Mouse (Mus musculus) embryonic facial prominence, embryonic 11.5 days (tissue): ENCODE data around the gene Krt78. TPM values are rescaled to one million over a fixed set of nuclear protein-coding genes. Genes with fewer than 3 reads are reported as not detected.
A peak's percentile ranks its signal among the peaks of the same experiment; 100 is the strongest.

ENCODE experiments used
- ATAC-seq: fragments of 200-750 bp; cut with Nextera tagmentation; replicated peaks from 2 replicates; pipeline ENCODE4 v1.8.0; 2017; ENCODE audit warnings: low read depth; ENCODE audit not compliant: insufficient number of reproducible peaks, low FRiP score, low TSS enrichment
- DNase-seq: peaks from one replicate; pipeline ENCODE4 v3.0.0-alpha.2; 2015; ENCODE audit warnings: low spot score
- H3K27ac ChIP-seq: fragments of 300-500 bp; sonication (generic); replicated peaks from 2 replicates; pipeline ENCODE4 v1.5.1; 2014; ENCODE audit warnings: mild to moderate bottlenecking, low read depth, low read length, control low read depth
- H3K27me3 ChIP-seq: fragments of 300-500 bp; sonication (generic); 2 replicates; pipeline ENCODE4 v1.6.1; 2014; ENCODE audit warnings: mild to moderate bottlenecking, low read length, moderate library complexity, mixed read lengths; ENCODE audit not compliant: control insufficient read depth, insufficient read depth
- H3K36me3 ChIP-seq: fragments of 300-500 bp; sonication (generic); replicated peaks from 2 replicates; pipeline ENCODE4 v1.6.1; 2014; ENCODE audit warnings: low read depth, mild to moderate bottlenecking, low read length, moderate library complexity, mixed read lengths; ENCODE audit not compliant: control insufficient read depth, insufficient read depth
- H3K4me1 ChIP-seq: fragments of 300-500 bp; sonication (generic); 2 replicates; pipeline ENCODE4 v1.6.1; 2014; ENCODE audit warnings: low read length, mixed read lengths; ENCODE audit not compliant: control insufficient read depth, insufficient read depth
- H3K4me2 ChIP-seq: fragments of 300-500 bp; sonication (generic); 2 replicates; pipeline ENCODE4 v1.6.1; 2014; ENCODE audit warnings: low read depth, mild to moderate bottlenecking, control low read depth, low read length, moderate library complexity
- H3K4me3 ChIP-seq: fragments of 300-500 bp; sonication (generic); 2 replicates; pipeline ENCODE4 v1.5.1; 2014; ENCODE audit warnings: low read depth, low read length, control low read depth
- H3K9ac ChIP-seq: fragments of 300-500 bp; sonication (generic); replicated peaks from 2 replicates; pipeline ENCODE4 v1.6.1; 2014; ENCODE audit warnings: mild to moderate bottlenecking, control low read depth, low read length
- H3K9me3 ChIP-seq: fragments of 300-500 bp; sonication (generic); replicated peaks from 2 replicates; pipeline ENCODE4 v1.6.1; 2016; ENCODE audit warnings: mild to moderate bottlenecking, low read length, inconsistent platforms, mixed read lengths; ENCODE audit not compliant: control insufficient read depth
- WGBS: fragments of 180-500 bp; shearing (Covaris S2); extraction: QIAGEN DNeasy Blood & Tissue Kit; methylation state at CpG from one replicate; pipeline ENCODE4 v1.1.7; 2014; 5-methylcytosine and 5-hydroxymethylcytosine counted together
- polyA plus RNA-seq: library from polyadenylated mRNA; unstranded; fragments of >200 nt; fragmentation: Nextera tagmentation; extraction: Ambion mirVana; gene quantifications from 2 replicates; pipeline ENCODE4 v1.2.1, GENCODE M21; 2014

The Krt78 gene
- polyA plus RNA-seq, 1 experiment from 2014 or later: 0.10 TPM

DNA sequence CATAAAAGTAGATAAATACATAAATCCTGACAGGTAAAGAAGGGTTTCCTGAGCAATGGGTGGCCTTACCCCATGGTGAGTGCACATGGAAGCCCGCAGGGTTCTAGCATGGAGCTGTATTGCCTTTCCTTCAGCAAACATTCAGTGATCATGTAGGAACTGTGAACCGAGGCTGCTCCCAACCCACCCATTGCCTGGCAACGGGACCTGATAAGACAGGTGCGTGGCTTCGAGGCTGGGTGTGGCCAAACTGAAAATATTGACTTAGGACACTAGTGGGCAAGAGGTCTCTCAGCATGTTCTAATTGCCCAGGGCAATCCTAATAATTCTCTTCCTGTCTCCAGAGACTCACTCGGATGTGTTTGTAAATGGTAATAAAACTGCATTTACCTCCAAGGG lies 40.3 kb upstream of the Krt78 start:
- Histone ChIP-seq H3K36me3 (no peaks in the 10 kb centered on the region), H3K9ac (no peak overlapping the region), H3K27me3 (no peaks in the 10 kb centered on the region), H3K27ac (no peak overlapping the region), H3K4me1 (no peaks in the 10 kb centered on the region), H3K9me3 (no peaks in the 10 kb centered on the region), H3K4me2 (no peak overlapping the region), H3K4me3 (no peak overlapping the region)
- DNase-seq: no peak
- WGBS: 88% methylated on average over 6 of the region's 6 CpGs
- no peak for ATAC-seq

DNA sequence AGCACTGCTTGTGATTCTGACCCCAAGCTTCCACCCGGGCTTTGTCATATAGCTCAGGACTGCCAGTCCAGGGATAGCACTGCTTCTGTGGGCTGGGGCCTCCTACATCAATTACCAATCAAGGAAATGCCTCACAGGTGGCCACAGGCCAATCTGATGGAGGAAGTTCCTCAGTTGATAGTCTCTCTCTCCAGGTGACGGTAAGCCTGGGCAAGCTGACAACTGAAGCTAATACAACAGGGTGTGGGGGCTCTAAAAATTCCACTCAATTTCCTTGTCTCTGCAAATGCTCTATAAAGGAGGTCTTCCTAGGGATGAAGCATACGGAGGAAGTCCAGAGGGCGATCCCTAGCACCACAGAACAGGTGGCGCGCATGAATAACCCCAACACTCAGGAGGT lies 36.9 kb upstream of the Krt78 start:
- Histone ChIP-seq H3K4me3 (no peak overlapping the region), H3K4me2 (no peak overlapping the region), H3K4me1 (no peaks in the 10 kb centered on the region), H3K9me3 (no peaks in the 10 kb centered on the region), H3K9ac (no peak overlapping the region), H3K36me3 (no peaks in the 10 kb centered on the region), H3K27ac (no peak overlapping the region), H3K27me3 (no peaks in the 10 kb centered on the region)
- no peak for ATAC-seq
- WGBS: 90% methylated on average over 6 of the region's 6 CpGs
- no peak for DNase-seq

DNA sequence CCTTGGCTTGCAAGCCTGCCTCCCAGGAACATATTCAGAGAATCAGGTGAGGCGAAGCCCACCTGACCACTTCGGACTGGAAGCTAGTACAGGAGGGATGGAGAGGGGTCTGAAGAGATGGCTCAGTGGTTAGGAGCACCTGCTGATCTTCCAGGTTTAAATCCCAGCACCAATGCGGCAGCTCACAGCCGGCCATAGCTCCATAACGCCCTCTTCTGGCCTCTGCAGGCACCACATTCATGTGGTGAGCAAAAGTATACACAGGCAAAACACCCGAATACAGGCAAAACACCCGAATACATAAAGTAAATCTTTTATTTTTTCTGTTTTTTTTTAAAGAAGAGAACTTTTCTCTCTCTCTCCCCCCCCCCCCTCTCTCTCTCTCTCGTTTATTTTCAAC lies 34.6 kb upstream of the Krt78 start:
- H3K36me3 ChIP-seq: no peaks in the 10 kb centered on the region
- no peak overlapping the region for H3K4me3 ChIP-seq
- H3K4me1 ChIP-seq: no peaks in the 10 kb centered on the region
- H3K9ac ChIP-seq: no peak overlapping the region
- ATAC-seq (no peak), DNase-seq (no peak)
- no peak overlapping the region for H3K27ac ChIP-seq
- no peak overlapping the region for H3K4me2 ChIP-seq
- 63% methylated on average over 8 of the region's 8 CpGs for WGBS
- no peaks in the 10 kb centered on the region for H3K9me3 ChIP-seq
- H3K27me3 ChIP-seq: no peaks in the 10 kb centered on the region

DNA sequence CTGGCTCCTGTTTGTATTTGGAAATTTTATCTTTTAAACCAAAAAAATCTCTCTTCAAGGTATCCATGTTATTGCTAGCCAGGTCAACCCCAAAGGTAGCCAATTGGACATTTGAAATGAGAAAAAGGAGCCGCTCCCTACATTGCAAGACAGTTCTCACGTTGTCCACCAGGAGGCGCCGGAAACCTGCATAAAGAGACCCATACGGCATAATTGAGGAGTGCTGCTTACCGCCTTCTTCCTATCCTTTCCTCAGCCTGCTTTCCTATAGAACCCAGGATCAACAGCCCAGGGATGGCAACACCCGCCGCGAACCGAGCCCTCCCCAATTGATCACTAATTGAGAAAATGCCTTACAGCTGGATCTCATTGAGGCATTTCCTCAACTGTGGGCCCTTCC lies 34.0 kb upstream of the Krt78 start:
- H3K27me3 ChIP-seq: no peaks in the 10 kb centered on the region
- WGBS: under 1% methylated on average over 10 of the region's 10 CpGs
- no peak overlapping the region for H3K4me2 ChIP-seq
- H3K27ac ChIP-seq: no peak overlapping the region
- DNase-seq (peak; percentile 90), ATAC-seq (0 out of 2 replicates have a peak, but pooled peaks have one; percentile 32)
- H3K4me1 ChIP-seq: no peaks in the 10 kb centered on the region
- H3K9ac ChIP-seq: no peak overlapping the region
- H3K36me3 ChIP-seq: no peaks in the 10 kb centered on the region
- H3K4me3 ChIP-seq: no peak overlapping the region
- no peaks in the 10 kb centered on the region for H3K9me3 ChIP-seq

DNA sequence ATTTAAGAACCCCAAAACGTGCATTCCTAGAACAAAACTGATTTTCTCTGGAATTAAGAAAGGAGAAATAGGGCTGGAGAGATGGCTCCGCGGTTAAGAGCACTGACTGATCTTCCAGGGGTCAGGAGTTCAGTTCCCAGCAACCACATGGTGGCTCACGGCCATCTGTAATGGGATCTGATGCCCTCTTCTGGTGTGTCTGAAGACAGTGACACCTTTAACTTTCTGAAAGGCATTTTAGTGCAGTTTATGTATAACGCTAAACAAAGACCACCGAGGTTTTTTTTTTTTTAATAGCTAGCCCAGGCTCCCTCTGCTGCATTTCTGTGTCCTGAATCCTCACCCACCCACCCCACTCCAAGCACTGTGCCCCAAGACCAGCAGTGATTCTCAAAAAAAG lies 30.7 kb upstream of the Krt78 start:
- WGBS: 19% methylated on average over 6 of the region's 6 CpGs
- no peaks in the 10 kb centered on the region for H3K36me3 ChIP-seq
- no peaks in the 10 kb centered on the region for H3K27me3 ChIP-seq
- H3K4me1 ChIP-seq: no peaks in the 10 kb centered on the region
- H3K9ac ChIP-seq: no peak overlapping the region
- H3K9me3 ChIP-seq: no peaks in the 10 kb centered on the region
- no peak overlapping the region for H3K4me3 ChIP-seq
- ATAC-seq: no peak
- H3K4me2 ChIP-seq: peak overlapping the region; percentile 19; the same call in 1 of the 2 replicates
- DNase-seq: no peak
- H3K27ac ChIP-seq: no peak overlapping the region

DNA sequence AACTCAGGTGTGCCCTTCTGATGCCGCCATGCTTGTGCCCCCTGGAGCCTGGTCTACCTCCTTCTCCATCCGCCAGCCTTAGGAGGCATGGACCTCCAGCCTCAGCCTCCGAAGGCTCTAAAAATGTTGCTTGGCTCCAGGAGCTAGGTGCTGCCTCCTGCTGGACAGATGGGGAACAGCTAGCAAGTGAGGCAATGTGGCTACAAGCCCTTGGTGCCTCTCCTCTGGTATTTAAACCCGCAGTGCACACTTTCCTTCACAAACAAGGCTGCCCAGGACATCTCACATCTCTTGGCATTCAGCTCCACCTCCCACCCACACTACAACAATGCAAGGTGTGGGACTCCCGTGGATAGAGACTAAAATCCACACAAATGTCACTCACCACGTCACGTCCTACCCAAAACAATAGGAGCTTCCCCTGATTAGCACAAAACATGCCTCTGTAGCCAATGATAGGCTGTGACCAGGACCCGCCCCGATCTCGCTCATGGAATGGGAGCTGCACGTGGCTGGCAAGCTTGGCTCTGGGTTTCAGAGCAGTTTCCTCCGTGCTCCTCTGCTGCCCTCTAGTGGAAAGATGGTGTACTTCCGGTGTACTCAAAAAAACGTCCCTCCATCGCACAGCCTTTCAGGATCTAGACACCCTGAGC lies 30.0 kb upstream of the Krt78 start:
- Histone ChIP-seq H3K27me3 (no peaks in the 10 kb centered on the region), H3K4me1 (no peaks in the 10 kb centered on the region), H3K4me2 (peak overlapping the region; percentile 42), H3K9me3 (no peaks in the 10 kb centered on the region), H3K4me3 (peak overlapping the region; percentile 11; the same call in 1 of the 2 replicates), H3K9ac (peak overlapping the region; percentile 40), H3K36me3 (no peaks in the 10 kb centered on the region), H3K27ac (no peak overlapping the region)
- WGBS: 4% methylated on average over 15 of the region's 15 CpGs
- ATAC-seq (peak; percentile 89), DNase-seq (peak; percentile 98)

DNA sequence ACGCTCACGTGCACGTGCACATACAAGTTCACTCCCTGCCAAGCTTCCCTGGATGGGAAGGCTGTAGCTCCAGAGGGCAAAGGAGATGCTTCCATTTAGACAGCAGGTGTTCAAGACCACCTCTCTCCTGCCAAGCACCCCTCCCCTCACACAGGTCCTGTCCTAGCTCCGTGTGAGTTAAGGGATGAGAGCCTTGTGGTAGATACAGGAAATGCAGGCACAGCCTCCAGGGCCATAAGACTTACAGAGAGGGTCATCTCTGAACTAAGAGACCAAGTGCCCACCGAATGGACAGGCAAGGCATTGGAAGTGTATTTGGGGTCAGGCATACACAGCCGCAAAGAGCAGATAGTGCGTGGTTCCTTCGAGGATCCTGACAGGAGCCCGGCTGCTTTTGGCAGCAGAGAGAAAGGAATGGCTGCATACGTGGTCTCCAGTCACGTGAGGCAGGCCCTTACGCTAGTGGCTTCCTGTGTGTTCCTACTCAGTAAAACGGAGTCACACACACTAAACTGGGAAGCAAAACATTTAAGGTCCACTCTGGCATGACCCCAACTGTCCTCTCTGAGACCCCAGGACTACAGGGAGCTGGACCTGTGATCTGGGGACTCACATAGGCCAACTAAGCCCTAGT lies 29.3 kb upstream of the Krt78 start:
- DNase-seq (no peak), ATAC-seq (no peak)
- WGBS: 78% methylated on average over 13 of the region's 13 CpGs
- peak overlapping the region; percentile 40 for H3K9ac ChIP-seq
- H3K27me3 ChIP-seq: no peaks in the 10 kb centered on the region
- no peak overlapping the region for H3K4me3 ChIP-seq
- H3K9me3 ChIP-seq: no peaks in the 10 kb centered on the region
- H3K4me2 ChIP-seq: peak overlapping the region; percentile 42
- H3K36me3 ChIP-seq: no peaks in the 10 kb centered on the region
- H3K27ac ChIP-seq: no peak overlapping the region
- no peaks in the 10 kb centered on the region for H3K4me1 ChIP-seq

DNA sequence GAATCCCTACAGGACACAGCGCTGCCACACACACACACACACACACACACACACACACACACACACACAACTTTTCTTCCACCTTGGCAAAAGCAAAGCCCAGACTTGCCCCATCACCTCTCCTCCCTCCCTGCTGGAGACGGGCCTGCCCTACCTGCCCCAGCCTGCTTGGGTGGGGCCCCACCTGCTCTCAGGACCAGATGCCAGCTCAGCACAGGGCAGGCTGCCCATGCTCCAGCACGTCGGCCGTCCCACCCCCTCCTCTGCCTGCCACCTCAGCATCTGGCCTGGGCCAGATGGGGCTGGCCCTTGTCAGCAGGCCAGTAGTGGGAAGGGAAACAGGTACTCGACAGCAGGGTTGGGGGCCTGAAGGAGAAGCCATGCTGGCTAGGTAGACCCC lies 26.8 kb upstream of the Krt78 start:
- 57% methylated on average over 6 of the region's 6 CpGs for WGBS
- Histone ChIP-seq H3K27me3 (no peaks in the 10 kb centered on the region), H3K4me3 (no peak overlapping the region), H3K9me3 (no peaks in the 10 kb centered on the region), H3K4me2 (no peak overlapping the region), H3K36me3 (no peaks in the 10 kb centered on the region), H3K4me1 (no peaks in the 10 kb centered on the region), H3K9ac (no peak overlapping the region), H3K27ac (no peak overlapping the region)
- ATAC-seq (no peak), DNase-seq (no peak)
